Mouse (Mus musculus) inflammation-experienced regulatory T-cells, adult 6 months (primary cell): ENCODE data around the gene Mfap2. TPM values are rescaled to one million over a fixed set of nuclear protein-coding genes. Genes with fewer than 3 reads are reported as not detected.

ENCODE experiments used
- ATAC-seq: one replicate; pipeline ENCODE4 v1.8.0; 2017
- polyA plus RNA-seq, 3 experiments: library from polyadenylated mRNA; unstranded; fragments of 100-300 nt; shearing (Covaris generic); gene quantifications; one replicate each; pipeline ENCODE4 v1.2.1; 2017

Gene Mfap2
- not detected for polyA plus RNA-seq

GRCm38 (mm10) chr4:141010118-141010517 is at the start of gene Mfap2:
TSS of gene Mfap2 (plus strand) at chr4:141010418.
- ATAC-seq, result no peak

GRCm38 (mm10) chr4:140960781-140961466 is 49.3 kb upstream of the Mfap2 start, which contains the start of gene Sdhb:
TSS of gene Sdhb (plus strand) at chr4:140961203.
- ATAC-seq, result peak; percentile 88

GRCm38 (mm10) chr4:140961467-140962206 is 48.6 kb upstream of the Mfap2 start:
- ATAC-seq, result peak; percentile 57

GRCm38 (mm10) chr4:140962207-140962909 is 47.9 kb upstream of the Mfap2 start:
- no peak for ATAC-seq

- no peak for ATAC-seq
These were observed 47.3 kb upstream of the Mfap2 start for GRCm38 (mm10) chr4:140962950-140963349.

GRCm38 (mm10) chr4:140963941-140964597 is 46.1 kb upstream of the Mfap2 start:
- ATAC-seq, result no peak

GRCm38 (mm10) chr4:140964620-140965019 is 45.6 kb upstream of the Mfap2 start:
- ATAC-seq, result peak; percentile 37

- ATAC-seq, result no peak
These were observed 42.6 kb upstream of the Mfap2 start for GRCm38 (mm10) chr4:140967386-140968159.

GRCm38 (mm10) chr4:140971691-140972090 is 38.5 kb upstream of the Mfap2 start:
- no peak for ATAC-seq

GRCm38 (mm10) chr4:140974408-140974807 is 35.8 kb upstream of the Mfap2 start:
- no peak for ATAC-seq

- ATAC-seq, result no peak
These were observed 34.9 kb upstream of the Mfap2 start for GRCm38 (mm10) chr4:140975356-140975755.

- no peak for ATAC-seq
These were observed 32.9 kb upstream of the Mfap2 start for GRCm38 (mm10) chr4:140977278-140977677.

GRCm38 (mm10) chr4:140977886-140978692 is 32.1 kb upstream of the Mfap2 start:
- no peak for ATAC-seq

GRCm38 (mm10) chr4:140981605-140982004 is 28.6 kb upstream of the Mfap2 start:
- ATAC-seq, result no peak

GRCm38 (mm10) chr4:140982808-140983207 is 27.4 kb upstream of the Mfap2 start:
- no peak for ATAC-seq

GRCm38 (mm10) chr4:140983442-140983841 is 26.8 kb upstream of the Mfap2 start:
- ATAC-seq, result peak; percentile 63

- no peak for ATAC-seq
These were observed 25.7 kb upstream of the Mfap2 start for GRCm38 (mm10) chr4:140984544-140984943.

- peak; percentile 23 for ATAC-seq
These were observed 24.1 kb upstream of the Mfap2 start for GRCm38 (mm10) chr4:140986024-140986710.

GRCm38 (mm10) chr4:140986711-140987395 is 23.4 kb upstream of the Mfap2 start, which contains the start of gene Atp13a2:
TSS of gene Atp13a2 (plus strand) at chr4:140986873.
- ATAC-seq, result peak; percentile 73

GRCm38 (mm10) chr4:140987476-140987875 is 22.7 kb upstream of the Mfap2 start:
- ATAC-seq, result peak; percentile 33
